Mouse (Mus musculus) kidney, embryonic 16.5 days (tissue): ENCODE measurements around the gene Cyp11a1. TPM values are rescaled to one million over a fixed set of nuclear protein-coding genes. Genes with fewer than 3 reads are reported as not detected.

ENCODE experiments used
- ATAC-seq: fragments of 200-750 bp; cut with Nextera tagmentation; 2 replicates; pipeline ENCODE4 v1.8.0; 2017; ENCODE audit warnings: moderate TSS enrichment; ENCODE audit not compliant: low FRiP score, low TSS enrichment
- H3K27ac ChIP-seq: fragments of 300-500 bp; sonication (generic); 2 replicates; pipeline ENCODE4 v1.5.1; 2014; ENCODE audit warnings: low read length
- H3K27me3 ChIP-seq: fragments of 300-500 bp; sonication (generic); 2 replicates; pipeline ENCODE4 v1.6.1; 2014; ENCODE audit warnings: low read length, control low read depth, mixed read lengths; ENCODE audit not compliant: insufficient read depth
- H3K36me3 ChIP-seq: fragments of 300-500 bp; sonication (generic); 2 replicates; pipeline ENCODE4 v1.6.1; 2014; ENCODE audit warnings: low read length, control low read depth, mixed read lengths; ENCODE audit not compliant: insufficient read depth
- H3K4me1 ChIP-seq: fragments of 300-500 bp; sonication (generic); 2 replicates; pipeline ENCODE4 v1.6.1; 2014; ENCODE audit warnings: low read length, control low read depth, mixed read lengths; ENCODE audit not compliant: insufficient read depth
- H3K4me2 ChIP-seq: fragments of 300-500 bp; sonication (generic); replicated peaks from 2 replicates; pipeline ENCODE4 v1.6.1; 2014; ENCODE audit warnings: low read depth, low read length
- H3K4me3 ChIP-seq: fragments of 300-500 bp; sonication (generic); 2 replicates; pipeline ENCODE4 v1.5.1; 2014; ENCODE audit warnings: mild to moderate bottlenecking, low read length
- H3K9ac ChIP-seq: fragments of 300-500 bp; sonication (generic); replicated peaks from 2 replicates; pipeline ENCODE4 v1.6.1; 2014; ENCODE audit warnings: low read length
- H3K9me3 ChIP-seq: fragments of 300-500 bp; sonication (generic); 2 replicates; pipeline ENCODE4 v1.6.1; 2016; ENCODE audit warnings: low read length, control low read depth
- WGBS: fragments of 180-500 bp; shearing (Covaris S2); extraction: QIAGEN DNeasy Blood & Tissue Kit; methylation state at CpG from one replicate; pipeline ENCODE4 v1.1.7; 2014; 5-methylcytosine and 5-hydroxymethylcytosine counted together
- polyA plus RNA-seq: library from polyadenylated mRNA; unstranded; fragments of >200 nt; fragmentation: Nextera tagmentation; extraction: Ambion mirVana; gene quantifications from 2 replicates; pipeline ENCODE4 v1.2.1, GENCODE M21; 2015

Cyp11a1 gene
- polyA plus RNA-seq, 1 experiment from 2014 or later: 45.7 TPM

- 58% methylated on average over 9 of the region's 9 CpGs for WGBS
- H3K4me3 ChIP-seq: no peak overlapping the region
- 0 out of 2 replicates have a peak, but pooled peaks cover 6% of the 10 kb centered on the region for H3K9me3 ChIP-seq
- no peaks in the 10 kb centered on the region for H3K36me3 ChIP-seq
- H3K4me1 ChIP-seq: peaks cover 5% of the 10 kb centered on the region; the same call in 1 of the 2 replicates
- no peak overlapping the region for H3K4me2 ChIP-seq
- H3K27ac ChIP-seq: no peak overlapping the region
- H3K27me3 ChIP-seq: no peaks in the 10 kb centered on the region
- no peak for ATAC-seq
- no peak overlapping the region for H3K9ac ChIP-seq
Observed at GRCm38 (mm10) chr9:57972776-57973439, 33.3 kb upstream of the Cyp11a1 start.

GRCm38 (mm10) chr9:57973440-57974066 lies 32.7 kb upstream of the Cyp11a1 start:
- H3K9me3 ChIP-seq: 0 out of 2 replicates have a peak, but pooled peaks cover 6% of the 10 kb centered on the region
- 88% methylated on average over 6 of the region's 6 CpGs for WGBS
- H3K4me3 ChIP-seq: no peak overlapping the region
- ATAC-seq: no peak
- no peak overlapping the region for H3K27ac ChIP-seq
- H3K4me1 ChIP-seq: 0 out of 2 replicates have a peak, but pooled peaks cover 5% of the 10 kb centered on the region
- H3K4me2 ChIP-seq: no peak overlapping the region
- no peaks in the 10 kb centered on the region for H3K27me3 ChIP-seq
- H3K36me3 ChIP-seq: no peaks in the 10 kb centered on the region
- no peak overlapping the region for H3K9ac ChIP-seq

GRCm38 (mm10) chr9:57974221-57974620 lies 32.0 kb upstream of the Cyp11a1 start:
- WGBS: 45% methylated on average over 5 of the region's 5 CpGs
- Histone ChIP-seq H3K27ac (no peak overlapping the region), H3K27me3 (no peaks in the 10 kb centered on the region), H3K9ac (no peak overlapping the region), H3K4me3 (no peak overlapping the region), H3K4me2 (no peak overlapping the region), H3K4me1 (0 out of 2 replicates have a peak, but pooled peaks cover 5% of the 10 kb centered on the region), H3K36me3 (no peaks in the 10 kb centered on the region), H3K9me3 (0 out of 2 replicates have a peak, but pooled peaks cover 6% of the 10 kb centered on the region)
- no peak for ATAC-seq

- Histone ChIP-seq H3K27me3 (no peaks in the 10 kb centered on the region), H3K4me3 (no peak overlapping the region), H3K9ac (no peak overlapping the region), H3K36me3 (no peaks in the 10 kb centered on the region), H3K27ac (no peak overlapping the region), H3K4me2 (no peak overlapping the region), H3K9me3 (0 out of 2 replicates have a peak, but pooled peaks cover 6% of the 10 kb centered on the region), H3K4me1 (0 out of 2 replicates have a peak, but pooled peaks cover 5% of the 10 kb centered on the region)
- 68% methylated on average over 5 of the region's 5 CpGs for WGBS
- no peak for ATAC-seq
Observed at GRCm38 (mm10) chr9:57975200-57975821, 30.9 kb upstream of the Cyp11a1 start.

GRCm38 (mm10) chr9:57978025-57978424 lies 28.2 kb upstream of the Cyp11a1 start:
- WGBS: 79% methylated on average over 6 of the region's 6 CpGs
- no peak overlapping the region for H3K27ac ChIP-seq
- no peak for ATAC-seq

GRCm38 (mm10) chr9:57978858-57979257 lies 27.4 kb upstream of the Cyp11a1 start:
- no peak for ATAC-seq
- 55% methylated on average over 3 of the region's 3 CpGs for WGBS

More at GRCm38 (mm10) chr9:57978025-57978424, 28.2 kb upstream of the Cyp11a1 start:
- Histone ChIP-seq H3K9me3 (0 out of 2 replicates have a peak, but pooled peaks cover 6% of the 10 kb centered on the region), H3K9ac (no peak overlapping the region), H3K4me3 (no peak overlapping the region), H3K27me3 (no peaks in the 10 kb centered on the region), H3K4me2 (no peak overlapping the region), H3K4me1 (no peaks in the 10 kb centered on the region), H3K36me3 (no peaks in the 10 kb centered on the region)

GRCm38 (mm10) chr9:57980570-57980969 lies 25.6 kb upstream of the Cyp11a1 start:
- no peaks in the 10 kb centered on the region for H3K27me3 ChIP-seq
- no peaks in the 10 kb centered on the region for H3K4me1 ChIP-seq
- no peaks in the 10 kb centered on the region for H3K36me3 ChIP-seq
- H3K9ac ChIP-seq: no peak overlapping the region
- ATAC-seq: no peak
- WGBS: 81% methylated on average over 10 of the region's 10 CpGs
- H3K4me2 ChIP-seq: no peak overlapping the region
- no peak overlapping the region for H3K4me3 ChIP-seq
- H3K9me3 ChIP-seq: 0 out of 2 replicates have a peak, but pooled peaks cover 6% of the 10 kb centered on the region
- H3K27ac ChIP-seq: no peak overlapping the region

More at GRCm38 (mm10) chr9:57978858-57979257, 27.4 kb upstream of the Cyp11a1 start:
- Histone ChIP-seq H3K9ac (no peak overlapping the region), H3K27ac (no peak overlapping the region), H3K4me2 (no peak overlapping the region), H3K36me3 (no peaks in the 10 kb centered on the region), H3K9me3 (0 out of 2 replicates have a peak, but pooled peaks cover 6% of the 10 kb centered on the region), H3K4me3 (no peak overlapping the region), H3K27me3 (no peaks in the 10 kb centered on the region), H3K4me1 (no peaks in the 10 kb centered on the region)

- H3K4me3 ChIP-seq: no peak overlapping the region
- H3K36me3 ChIP-seq: no peaks in the 10 kb centered on the region
- no peak overlapping the region for H3K27ac ChIP-seq
- H3K4me2 ChIP-seq: no peak overlapping the region
- no peak overlapping the region for H3K9ac ChIP-seq
- H3K9me3 ChIP-seq: no peaks in the 10 kb centered on the region
- 89% methylated on average over 8 of the region's 8 CpGs for WGBS
- ATAC-seq: no peak
- H3K4me1 ChIP-seq: no peaks in the 10 kb centered on the region
- no peaks in the 10 kb centered on the region for H3K27me3 ChIP-seq
Observed at GRCm38 (mm10) chr9:57985304-57985703, 20.9 kb upstream of the Cyp11a1 start.

- Histone ChIP-seq H3K27me3 (no peaks in the 10 kb centered on the region), H3K4me1 (no peaks in the 10 kb centered on the region), H3K4me2 (no peak overlapping the region), H3K9me3 (no peaks in the 10 kb centered on the region), H3K9ac (no peak overlapping the region), H3K36me3 (no peaks in the 10 kb centered on the region), H3K27ac (no peak overlapping the region), H3K4me3 (no peak overlapping the region)
- no peak for ATAC-seq
- 79% methylated on average over 7 of the region's 7 CpGs for WGBS
Observed at GRCm38 (mm10) chr9:57986293-57986692, 19.9 kb upstream of the Cyp11a1 start.
